Mouse (Mus musculus) liver, postnatal 0 days (tissue): ENCODE measurements around the gene Tmem174. TPM values are rescaled to one million over a fixed set of nuclear protein-coding genes. Genes with fewer than 3 reads are reported as not detected.
A peak's percentile ranks its signal among the peaks of the same experiment; 100 is the strongest.

Source experiments
- ATAC-seq: fragments of 200-750 bp; cut with Nextera tagmentation; 2 replicates; pipeline ENCODE4 v1.8.0; 2017; ENCODE audit warnings: mild to moderate bottlenecking, moderate library complexity
- DNase-seq: peaks from one replicate; pipeline ENCODE4 v3.0.0-alpha.2; 2016
- H3K27ac ChIP-seq: fragments of 300-500 bp; sonication (generic); 2 replicates; pipeline ENCODE4 v1.5.1; 2014; ENCODE audit warnings: antibody characterized with exemption, moderate library complexity, mild to moderate bottlenecking, low read depth
- H3K27me3 ChIP-seq: fragments of 300-500 bp; sonication (generic); 2 replicates; pipeline ENCODE4 v1.6.1; 2014; ENCODE audit warnings: low read length, control low read depth, mixed read lengths; ENCODE audit not compliant: insufficient read depth
- H3K36me3 ChIP-seq: fragments of 300-500 bp; sonication (generic); replicated peaks from 2 replicates; pipeline ENCODE4 v1.6.1; 2014; ENCODE audit warnings: mild to moderate bottlenecking, control low read depth, low read length, moderate library complexity, mixed read lengths; ENCODE audit not compliant: insufficient read depth
- H3K4me1 ChIP-seq: fragments of 300-500 bp; sonication (generic); 2 replicates; pipeline ENCODE4 v1.6.1; 2014; ENCODE audit warnings: antibody characterized with exemption, mild to moderate bottlenecking, control low read depth; ENCODE audit not compliant: insufficient read depth
- H3K4me2 ChIP-seq: fragments of 300-500 bp; sonication (generic); 2 replicates; pipeline ENCODE4 v1.6.1; 2014; ENCODE audit warnings: low read depth, mild to moderate bottlenecking, low read length, moderate library complexity, mixed read lengths
- H3K4me3 ChIP-seq: fragments of 300-500 bp; sonication (generic); 2 replicates; pipeline ENCODE4 v1.5.1; 2014; ENCODE audit warnings: low read depth, low read length
- H3K9ac ChIP-seq: fragments of 300-500 bp; sonication (generic); replicated peaks from 2 replicates; pipeline ENCODE4 v1.6.1; 2014; ENCODE audit warnings: mild to moderate bottlenecking, moderate library complexity
- H3K9me3 ChIP-seq: fragments of 300-500 bp; sonication (generic); 2 replicates; pipeline ENCODE4 v1.6.1; 2016; ENCODE audit warnings: mild to moderate bottlenecking, control low read depth, low read length, mixed read lengths
- CTCF ChIP-seq: sonication (generic); IDR thresholded peaks from 2 replicates; pipeline ENCODE4 v1.5.1; 2016; ENCODE audit warnings: antibody characterized with exemption, low read depth
- EP300 ChIP-seq: IDR thresholded peaks from 2 replicates; pipeline ENCODE4 v1.6.1; 2016; ENCODE audit warnings: antibody characterized with exemption, low read depth, mild to moderate bottlenecking
- WGBS: fragments of 180-500 bp; shearing (Covaris S2); extraction: QIAGEN DNeasy Blood & Tissue Kit; methylation state at CpG from one replicate; pipeline ENCODE4 v1.1.7; 2014; ENCODE audit not compliant: insufficient replicate concordance; 5-methylcytosine and 5-hydroxymethylcytosine counted together
- polyA plus RNA-seq: library from polyadenylated mRNA; unstranded; fragments of >200 nt; fragmentation: Nextera tagmentation; extraction: Ambion mirVana; gene quantifications from 2 replicates; pipeline ENCODE4 v1.2.1, GENCODE M21; 2015

Gene Tmem174
- polyA plus RNA-seq, 1 experiment from 2014 or later, result not detected

DNA sequence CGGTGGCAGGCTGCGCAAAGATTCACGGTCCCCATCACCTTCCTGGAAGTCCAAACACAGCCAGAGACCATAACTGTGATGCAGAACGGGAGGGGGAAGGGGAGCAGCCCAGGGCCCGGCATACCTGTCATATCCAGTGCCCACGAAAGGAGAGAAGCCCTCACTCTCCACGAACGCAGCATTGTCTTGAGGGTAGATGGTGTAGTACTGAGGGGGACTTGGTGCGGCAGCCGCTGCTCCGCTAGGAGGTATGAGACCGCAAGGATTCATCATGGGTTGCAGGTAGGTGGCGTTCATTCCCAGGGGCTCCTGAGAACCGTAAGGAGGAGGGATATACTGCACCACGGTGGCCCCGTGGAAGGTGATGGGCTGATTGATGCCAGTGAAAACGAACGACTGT, 639 bp downstream of the Tmem174 start:
- Histone ChIP-seq H3K4me3 (no peak overlapping the region), H3K36me3 (no peaks in the 10 kb centered on the region), H3K9me3 (peaks cover 6% of the 10 kb centered on the region; the same call in 1 of the 2 replicates), H3K4me1 (no peaks in the 10 kb centered on the region), H3K4me2 (no peak overlapping the region), H3K9ac (no peak overlapping the region), H3K27me3 (0 out of 2 replicates have a peak, but pooled peaks cover 5% of the 10 kb centered on the region), H3K27ac (no peak overlapping the region)
- no peak for DNase-seq
- 59% methylated on average over 18 of the region's 18 CpGs for WGBS
- TF ChIP-seq CTCF (no peak), EP300 (no peak)
- no peak for ATAC-seq

DNA sequence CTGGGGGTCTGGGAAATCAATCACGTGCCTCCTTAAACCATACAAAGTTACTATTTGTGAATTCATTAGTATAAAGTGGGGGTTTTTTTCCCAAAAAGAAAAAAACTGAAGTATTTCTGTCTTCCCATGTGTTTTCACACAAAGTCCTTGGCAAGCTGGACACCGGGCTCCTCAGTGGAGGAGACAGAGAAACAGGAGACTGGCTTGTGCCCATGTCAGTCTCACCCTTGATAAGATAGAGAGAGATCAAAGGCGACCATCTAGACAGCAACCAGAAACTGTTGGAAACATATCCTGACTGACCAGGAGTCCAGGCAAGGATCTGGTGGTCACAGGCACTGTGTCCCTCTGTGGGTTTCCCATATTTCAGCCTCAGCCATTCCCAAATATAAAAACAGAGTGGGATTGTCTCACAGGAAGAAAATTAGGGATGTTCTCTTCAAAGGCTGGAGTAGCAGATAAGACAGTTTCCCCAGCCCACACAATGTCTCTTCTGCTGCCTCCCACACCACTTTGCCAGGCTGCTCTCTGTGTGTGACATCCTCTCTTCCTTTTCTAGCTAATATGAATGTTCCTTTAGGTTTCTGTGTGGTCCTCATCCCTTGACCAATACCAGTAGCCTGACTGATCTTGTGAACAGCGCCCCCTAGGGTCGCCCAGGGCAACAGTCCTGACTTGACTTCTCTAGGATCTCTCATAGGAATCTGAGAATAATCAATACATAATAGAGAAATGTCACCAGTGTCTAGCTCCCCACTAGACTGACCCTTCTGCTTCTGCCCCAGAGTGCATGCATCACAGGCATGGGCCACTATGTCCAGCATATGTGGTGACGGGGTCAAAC, 3.3 kb downstream of the Tmem174 start:
- no peaks in the 10 kb centered on the region for H3K4me1 ChIP-seq
- H3K4me3 ChIP-seq, result no peak overlapping the region
- H3K4me2 ChIP-seq, result no peak overlapping the region
- ATAC-seq (no peak), DNase-seq (peak; percentile 29)
- 48% methylated on average over 6 of the region's 6 CpGs for WGBS
- no peak overlapping the region for H3K27ac ChIP-seq
- 0 out of 2 replicates have a peak, but pooled peaks cover 5% of the 10 kb centered on the region for H3K27me3 ChIP-seq
- no peaks in the 10 kb centered on the region for H3K36me3 ChIP-seq
- no peak overlapping the region for H3K9ac ChIP-seq
- TF ChIP-seq CTCF (peak; percentile 57), EP300 (no peak)
- H3K9me3 ChIP-seq, result no peaks in the 10 kb centered on the region

DNA sequence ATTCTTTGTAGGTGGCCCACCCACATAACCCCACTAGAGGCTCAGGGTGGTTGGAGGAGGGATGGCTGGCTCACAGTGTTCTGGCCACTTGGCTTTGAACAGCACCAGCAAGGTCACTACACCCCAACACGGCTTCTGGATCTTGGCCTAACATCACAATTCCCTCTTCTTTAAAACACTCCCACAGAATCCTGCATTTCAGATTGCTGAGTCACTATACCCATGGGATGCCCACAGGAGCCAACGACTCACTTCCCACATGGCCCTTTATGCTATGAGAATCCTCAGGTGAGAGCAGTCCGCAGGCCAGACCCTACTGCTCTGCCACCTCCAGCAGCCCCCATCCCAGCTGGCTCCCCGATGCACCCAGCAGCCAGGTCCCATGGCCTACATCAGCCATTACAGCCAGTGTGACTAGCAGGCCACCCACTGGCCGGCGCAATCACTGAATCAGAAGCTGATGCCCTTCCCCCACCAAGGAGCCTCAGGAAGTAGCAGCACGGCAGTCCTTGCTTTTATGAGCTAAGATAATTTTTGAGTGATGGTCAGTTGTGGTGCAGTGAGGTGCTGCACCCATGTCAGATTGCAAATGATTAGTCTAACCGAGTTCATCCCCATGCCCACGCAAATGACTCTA, 4.8 kb downstream of the Tmem174 start:
- no peak for ATAC-seq
- TF ChIP-seq EP300, result no peak
- TF ChIP-seq CTCF, result no peak
- Histone ChIP-seq H3K27me3 (0 out of 2 replicates have a peak, but pooled peaks cover 5% of the 10 kb centered on the region), H3K27ac (no peak overlapping the region), H3K9ac (no peak overlapping the region), H3K9me3 (no peaks in the 10 kb centered on the region), H3K4me2 (no peak overlapping the region), H3K36me3 (no peaks in the 10 kb centered on the region), H3K4me1 (no peaks in the 10 kb centered on the region), H3K4me3 (no peak overlapping the region)
- WGBS, result 75% methylated on average over 9 of the region's 9 CpGs
- DNase-seq, result no peak

DNA sequence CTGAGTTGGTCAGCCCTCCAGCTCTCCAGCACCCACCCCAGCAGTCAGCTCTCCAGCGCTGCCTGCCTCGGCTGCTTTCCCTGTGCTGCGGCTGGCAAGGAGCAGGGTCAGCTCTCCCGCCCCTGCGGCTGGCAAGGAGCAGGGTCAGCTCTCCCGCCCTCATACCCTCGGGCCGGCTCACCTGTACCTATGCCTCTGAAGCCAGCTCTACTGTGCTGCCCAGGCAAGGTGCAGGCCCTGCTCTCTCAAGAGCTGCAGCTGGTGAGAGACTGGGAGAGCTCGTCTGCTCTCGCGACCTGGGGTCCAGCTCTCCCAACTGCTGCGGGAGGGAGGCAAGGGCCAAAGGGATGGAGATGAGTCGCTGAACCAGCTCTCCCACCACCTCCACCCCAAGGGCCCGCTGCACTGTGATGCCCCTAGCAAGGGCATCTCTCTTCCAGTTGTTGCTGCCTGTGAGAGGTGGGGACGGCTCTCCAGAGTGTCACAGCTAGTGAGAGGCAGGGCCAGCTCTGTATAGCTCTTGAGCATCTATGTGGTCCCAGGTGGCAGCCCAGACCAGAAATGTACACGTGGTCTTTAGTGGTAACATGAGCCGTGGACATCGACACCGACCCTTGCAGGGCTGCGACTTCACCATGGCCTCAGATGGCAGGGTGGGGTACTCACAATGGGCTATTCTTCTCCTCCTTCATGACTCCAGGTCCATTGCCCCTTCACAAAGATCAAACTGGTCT, 5.9 kb downstream of the Tmem174 start:
- Histone ChIP-seq H3K9ac (no peak overlapping the region), H3K4me2 (no peak overlapping the region), H3K27me3 (0 out of 2 replicates have a peak, but pooled peaks cover 2% of the 10 kb centered on the region), H3K36me3 (no peaks in the 10 kb centered on the region), H3K4me3 (no peak overlapping the region), H3K9me3 (no peaks in the 10 kb centered on the region), H3K27ac (no peak overlapping the region), H3K4me1 (no peaks in the 10 kb centered on the region)
- no peak for TF ChIP-seq CTCF
- ATAC-seq (no peak), DNase-seq (no peak)
- 60% methylated on average over 18 of the region's 20 CpGs for WGBS

DNA sequence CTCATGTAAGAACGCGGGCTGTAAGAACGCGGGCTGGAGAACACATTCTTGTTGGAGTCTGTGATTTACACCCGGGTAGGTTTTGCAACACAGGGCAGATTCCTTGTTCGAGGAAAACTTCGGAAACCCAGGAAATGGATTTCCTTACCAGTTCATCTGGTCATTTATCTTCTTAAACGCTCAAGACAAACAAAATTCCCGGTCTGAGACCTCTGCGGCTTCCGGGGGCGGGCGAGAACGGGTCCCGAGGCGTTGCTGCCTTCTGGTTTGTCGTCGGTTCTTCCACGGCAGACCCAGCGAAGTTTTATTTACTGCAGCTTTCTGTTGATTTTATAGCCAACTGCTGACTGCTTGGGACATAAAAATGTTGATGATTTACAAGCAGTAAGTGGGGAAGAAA, 10.5 kb downstream of the Tmem174 start:
- Histone ChIP-seq H3K27ac (no peak overlapping the region), H3K4me2 (no peak overlapping the region), H3K9me3 (no peaks in the 10 kb centered on the region), H3K9ac (no peak overlapping the region), H3K4me3 (no peak overlapping the region), H3K27me3 (no peaks in the 10 kb centered on the region), H3K36me3 (no peaks in the 10 kb centered on the region), H3K4me1 (no peaks in the 10 kb centered on the region)
- WGBS, result 75% methylated on average over 20 of the region's 20 CpGs
- DNase-seq, result no peak
- ATAC-seq, result no peak
- TF ChIP-seq EP300 (no peak), CTCF (no peak)

DNA sequence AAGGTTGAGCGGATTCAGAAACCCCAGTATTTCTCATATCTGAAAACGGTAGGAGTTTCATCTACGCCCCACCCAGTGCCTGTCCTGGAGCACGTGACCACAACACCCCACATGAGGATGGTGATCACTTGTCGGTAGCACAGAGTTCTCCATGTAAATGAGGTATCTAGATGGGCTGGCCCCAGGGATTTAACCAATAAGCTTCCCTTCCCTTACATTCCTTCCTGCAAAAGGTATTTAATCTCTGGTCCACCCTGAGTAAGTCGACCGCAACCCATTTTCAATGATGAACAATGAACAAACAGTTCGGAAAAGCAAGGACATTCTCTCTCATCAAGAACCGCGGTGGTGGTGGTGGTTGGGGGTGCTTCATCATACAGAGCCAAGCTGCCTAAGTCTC, 12.7 kb downstream of the Tmem174 start:
- H3K9ac ChIP-seq, result no peak overlapping the region
- no peaks in the 10 kb centered on the region for H3K27me3 ChIP-seq
- no peak overlapping the region for H3K4me2 ChIP-seq
- no peaks in the 10 kb centered on the region for H3K36me3 ChIP-seq
- ATAC-seq (no peak), DNase-seq (no peak)
- TF ChIP-seq CTCF (no peak), EP300 (no peak)
- H3K4me1 ChIP-seq, result no peaks in the 10 kb centered on the region
- WGBS, result 86% methylated on average over 10 of the region's 10 CpGs
- H3K27ac ChIP-seq, result no peak overlapping the region
- H3K9me3 ChIP-seq, result no peaks in the 10 kb centered on the region
- no peak overlapping the region for H3K4me3 ChIP-seq
